34 mouse cellular contexts compared by ENCODE assay signal in genomic region chr5:28263852-28264251, GRCm38 (mm10). TPM values are rescaled to one million over a fixed set of nuclear protein-coding genes. Genes with fewer than 3 reads are reported as not detected.
"Had no signal": no experiment of that assay in that cellular context is flagged by ENCODE, and none has a peak within 500 bp of the region (broad histone marks: within the 10 kb centered on the region; RNA-seq: fewer than 3 reads in every experiment).

No protein-coding gene starts in this region.

- DNase-seq: gastrocnemius, adult 2 months; gastrocnemius, postnatal 10 days; gastrocnemius, postnatal 25 days; heart, adult 18-20 months; heart, postnatal 4 days; kidney, adult 18-20 months; kidney, adult 8-10 months; kidney, postnatal 10 days; kidney, postnatal 25 days; kidney, postnatal 4 days; layer of hippocampus, adult 9-11 months; layer of hippocampus, postnatal 36 days; left cerebral cortex, postnatal 4 days had no signal

- H3K27ac ChIP-seq: gastrocnemius, adult 2 months; heart, embryonic 10.5 days; hindbrain, embryonic 10.5 days; hindbrain, embryonic 13.5 days; hindbrain, embryonic 15.5 days; intestine, embryonic 15.5 days; limb, embryonic 13.5 days; limb, embryonic 15.5 days; liver, embryonic 12.5 days had no signal

- H3K4me2 ChIP-seq: heart, embryonic 12.5 days; hindbrain, embryonic 13.5 days; hindbrain, embryonic 15.5 days; intestine, embryonic 15.5 days; limb, embryonic 13.5 days; limb, embryonic 15.5 days; liver, embryonic 12.5 days had no signal

- H3K27me3 ChIP-seq: hindbrain, embryonic 15.5 days; intestine, embryonic 15.5 days; limb, embryonic 13.5 days; limb, embryonic 15.5 days had no signal

- H3K36me3 ChIP-seq: heart, embryonic 10.5 days; heart, embryonic 12.5 days; hindbrain, embryonic 10.5 days; hindbrain, embryonic 13.5 days; hindbrain, embryonic 15.5 days; intestine, embryonic 15.5 days; limb, embryonic 13.5 days; limb, embryonic 15.5 days; liver, embryonic 12.5 days had no signal

- H3K9me3 ChIP-seq: heart, embryonic 10.5 days; heart, embryonic 12.5 days; hindbrain, embryonic 10.5 days; hindbrain, embryonic 13.5 days; hindbrain, embryonic 15.5 days; intestine, embryonic 15.5 days; limb, embryonic 13.5 days; limb, embryonic 15.5 days; liver, embryonic 12.5 days had no signal

- H3K9ac ChIP-seq: heart, embryonic 12.5 days; hindbrain, embryonic 13.5 days; hindbrain, embryonic 15.5 days; intestine, embryonic 15.5 days; limb, embryonic 13.5 days; limb, embryonic 15.5 days; liver, embryonic 12.5 days had no signal

- ATAC-seq: inflammation-experienced regulatory T-cells, adult 6 months; intestine, embryonic 15.5 days; intestine, postnatal 0 days; liver, embryonic 12.5 days had no signal

- H3K4me3 ChIP-seq: gastrocnemius, adult 2 months; heart, embryonic 10.5 days; heart, embryonic 12.5 days; hindbrain, embryonic 10.5 days; hindbrain, embryonic 13.5 days; hindbrain, embryonic 15.5 days; intestine, embryonic 15.5 days; limb, embryonic 13.5 days; limb, embryonic 15.5 days; liver, embryonic 12.5 days had no signal

- H3K4me1 ChIP-seq: heart, embryonic 10.5 days; heart, embryonic 12.5 days; hindbrain, embryonic 13.5 days; hindbrain, embryonic 15.5 days; intestine, embryonic 15.5 days; limb, embryonic 15.5 days had no signal

RNA-seq across cellular contexts. Expression of gene Cnpy1, which starts 18.2 kb away (rescaled TPM):
- total RNA-seq: gastrocnemius, adult 2 months; gastrocnemius, postnatal 10 days; gastrocnemius, postnatal 25 days; gastrocnemius, postnatal 4 days; granulocyte monocyte progenitor cell, adult 5-6 weeks; heart, adult 18-20 months; heart, adult 8-10 months; heart, postnatal 10 days; heart, postnatal 25 days; heart, postnatal 4 days; left cerebral cortex, postnatal 25 days had no signal
- polyA plus RNA-seq: heart, embryonic 14.5 days; heart, embryonic 16.5 days; inflammation-experienced regulatory T-cells, adult 6 months; limb, embryonic 11.5 days; limb, embryonic 15.5 days; liver, adult 2 months; liver, embryonic 12.5 days had no signal
